Mouse (Mus musculus) bone marrow macrophage, adult 2 months (primary cell): ENCODE measurements around the gene Lrrk2.

Source experiments
- CTCF ChIP-seq: IDR thresholded peaks from 2 replicates; pipeline ENCODE4 v1.5.1; 2012; ENCODE audit warnings: low read depth, mild to moderate bottlenecking, low read length, moderate library complexity
- POLR2A ChIP-seq: IDR thresholded peaks from 2 replicates; pipeline ENCODE4 v1.6.1; 2012; ENCODE audit warnings: mild to moderate bottlenecking, low read depth, low read length, borderline replicate concordance

DNA sequence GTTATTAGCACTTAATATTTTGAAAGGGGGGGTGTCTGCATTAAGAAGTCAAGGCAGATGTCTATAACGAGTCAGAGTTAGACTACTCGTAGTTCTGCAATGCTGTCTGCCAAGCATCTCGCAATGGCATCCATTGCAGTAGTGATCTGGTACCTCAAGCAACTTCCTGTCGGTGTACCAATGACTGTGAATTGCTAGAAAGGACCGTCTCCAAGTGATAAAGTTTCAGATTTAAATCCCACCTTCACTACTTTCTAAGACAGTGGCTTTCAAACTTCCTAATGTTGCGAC lies 12.0 kb upstream of the Lrrk2 start:
- TF ChIP-seq CTCF, result no peak
- no peak for TF ChIP-seq POLR2A
